Mouse (Mus musculus) heart, embryonic 14.5 days (tissue): ENCODE measurements around the gene Olfr1281. TPM values are rescaled to one million over a fixed set of nuclear protein-coding genes. Genes with fewer than 3 reads are reported as not detected.

Source experiments
- ATAC-seq: fragments of 200-750 bp; cut with Nextera tagmentation; 2 replicates; pipeline ENCODE4 v1.8.0; 2017; ENCODE audit warnings: low read depth, moderate TSS enrichment; ENCODE audit not compliant: insufficient number of reproducible peaks, insufficient read depth, low FRiP score
- H3K27ac ChIP-seq, 2 experiments: fragments of 200-500 bp in 1 of 2; fragments of 300-500 bp in 1 of 2; sonication (generic) in 1 of 2; replicated peaks in 1 of 2; 2 replicates each; pipeline ENCODE4 v1.5.1; 2012 to 2014; ENCODE audit warnings: low read depth in 2 of 2, low read length in 2 of 2, control low read depth in 1 of 2, mild to moderate bottlenecking in 1 of 2, mixed read lengths in 1 of 2; ENCODE audit not compliant: control insufficient read depth in 1 of 2, insufficient read depth in 1 of 2
- H3K27me3 ChIP-seq: fragments of 300-500 bp; sonication (generic); 2 replicates; pipeline ENCODE4 v1.6.1; 2014; ENCODE audit warnings: mild to moderate bottlenecking, low read length, control low read depth; ENCODE audit not compliant: control insufficient read depth, insufficient read depth
- H3K36me3 ChIP-seq: fragments of 300-500 bp; sonication (generic); 2 replicates; pipeline ENCODE4 v1.6.1; 2014; ENCODE audit warnings: mild to moderate bottlenecking, control low read depth, low read length, mixed read lengths; ENCODE audit not compliant: control insufficient read depth, insufficient read depth
- H3K4me1 ChIP-seq, 2 experiments: fragments of 200-500 bp in 1 of 2; fragments of 300-500 bp in 1 of 2; sonication (generic) in 1 of 2; 2 replicates each; pipeline ENCODE4 v1.6.1; 2012 to 2014; ENCODE audit warnings: low read length in 2 of 2, control low read depth in 1 of 2, mixed read lengths in 1 of 2; ENCODE audit not compliant: control insufficient read depth in 2 of 2, insufficient read depth in 2 of 2
- H3K4me2 ChIP-seq: fragments of 300-500 bp; sonication (generic); 2 replicates; pipeline ENCODE4 v1.6.1; 2014; ENCODE audit warnings: mild to moderate bottlenecking, low read length
- H3K4me3 ChIP-seq, 2 experiments: fragments of 200-500 bp in 1 of 2; fragments of 300-500 bp in 1 of 2; sonication (generic) in 1 of 2; 2 replicates each; pipeline ENCODE4 v1.5.1; 2012 to 2014; ENCODE audit warnings: low read length in 2 of 2, mild to moderate bottlenecking in 2 of 2, control low read depth in 1 of 2, low read depth in 1 of 2, moderate library complexity in 1 of 2; ENCODE audit not compliant: control insufficient read depth in 1 of 2, insufficient read depth in 1 of 2
- H3K9ac ChIP-seq: fragments of 300-500 bp; sonication (generic); 2 replicates; pipeline ENCODE4 v1.6.1; 2014; ENCODE audit warnings: mild to moderate bottlenecking, low read length
- H3K9me3 ChIP-seq: fragments of 300-500 bp; sonication (generic); 2 replicates; pipeline ENCODE4 v1.6.1; 2016; ENCODE audit warnings: low read length, control low read depth; ENCODE audit not compliant: control insufficient read depth
- WGBS: fragments of 180-500 bp; shearing (Covaris S2); extraction: QIAGEN DNeasy Blood & Tissue Kit; methylation state at CpG from one replicate; pipeline ENCODE4 v1.1.7; 2014; 5-methylcytosine and 5-hydroxymethylcytosine counted together
- polyA plus RNA-seq: library from polyadenylated mRNA; unstranded; fragments of >200 nt; fragmentation: Nextera tagmentation; extraction: Ambion mirVana; gene quantifications from 2 replicates; pipeline ENCODE4 v1.2.1, GENCODE M21; 2014

The Olfr1281 gene
- polyA plus RNA-seq, 1 experiment from 2014 or later = not detected

DNA sequence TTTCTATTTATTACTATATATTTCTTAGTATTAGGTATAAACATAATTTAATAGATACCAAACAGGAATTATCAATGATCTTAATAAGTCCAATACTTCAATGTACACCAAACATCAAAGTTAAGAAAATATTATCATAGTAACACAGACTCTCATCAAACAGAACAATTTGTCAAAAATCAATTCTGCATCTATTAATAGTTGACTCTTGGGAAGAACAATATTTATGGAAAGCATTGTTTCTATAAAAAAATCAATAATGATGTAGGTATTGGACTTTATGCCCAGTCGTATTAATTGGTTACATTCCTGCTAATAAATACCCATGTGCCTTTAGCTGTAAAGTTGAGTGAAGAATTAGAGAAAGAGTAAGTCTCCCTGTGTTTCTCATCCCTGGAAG lies 48.9 kb downstream of the Olfr1281 start, which contains the start of gene Olfr1284:
TSS of gene Olfr1284 (plus strand) at position 301 of the 400 bp plus-strand sequence.
- no peaks in the 10 kb centered on the region for H3K27me3 ChIP-seq
- no peak within 1 kb of the TSS for H3K27ac ChIP-seq
- no peaks in the 10 kb centered on the region for H3K36me3 ChIP-seq
- 76% methylated on average over 1 of the region's 1 CpGs for WGBS
- H3K9ac ChIP-seq = no peak within 1 kb of the TSS
- ATAC-seq = no peak
- H3K4me1 ChIP-seq = no peaks in the 10 kb centered on the region
- no peaks in the 10 kb centered on the region for H3K9me3 ChIP-seq
- H3K4me3 ChIP-seq = no peak within 1 kb of the TSS
- no peak within 1 kb of the TSS for H3K4me2 ChIP-seq

Other genes with a start within 250 kb of the Olfr1281 start
- gene Gm13941, start 220.5 kb upstream of the Olfr1281 start, polyA plus RNA-seq = not detected in 2 replicates
- gene Gm15130, start 173.6 kb upstream of the Olfr1281 start, polyA plus RNA-seq = not detected in 2 replicates
- gene 4930430A15Rik, start 96.9 kb upstream of the Olfr1281 start, polyA plus RNA-seq = not detected in 2 replicates
- gene Olfr1275, start 91.2 kb upstream of the Olfr1281 start, polyA plus RNA-seq = not detected in 2 replicates
- gene Olfr1276, start 72.0 kb upstream of the Olfr1281 start, polyA plus RNA-seq = not detected in 2 replicates
- gene Olfr1277, start 52.4 kb upstream of the Olfr1281 start, polyA plus RNA-seq = not detected in 2 replicates
- not detected in 2 replicates for gene Olfr1278, start 36.4 kb upstream of the Olfr1281 start, polyA plus RNA-seq
- gene Olfr1279, start 25.9 kb upstream of the Olfr1281 start, polyA plus RNA-seq = not detected in 2 replicates
- not detected in 2 replicates for gene Olfr1280, start 12.5 kb upstream of the Olfr1281 start, polyA plus RNA-seq
- gene Olfr1282, start 9.6 kb downstream of the Olfr1281 start, polyA plus RNA-seq = not detected in 2 replicates
- not detected in 2 replicates for gene Olfr1283, start 40.3 kb downstream of the Olfr1281 start, polyA plus RNA-seq
- gene Olfr1284, start 49.0 kb downstream of the Olfr1281 start, polyA plus RNA-seq = not detected in 2 replicates
- gene Olfr1286, start 96.6 kb downstream of the Olfr1281 start, polyA plus RNA-seq = not detected in 2 replicates
- gene Olfr1287, start 122.6 kb downstream of the Olfr1281 start, polyA plus RNA-seq = not detected in 2 replicates
- not detected in 2 replicates for gene Olfr1288, start 147.6 kb downstream of the Olfr1281 start, polyA plus RNA-seq
- not detected in 2 replicates for gene Olfr1289, start 154.3 kb downstream of the Olfr1281 start, polyA plus RNA-seq
- not detected in 2 replicates for gene Olfr1290, start 167.3 kb downstream of the Olfr1281 start, polyA plus RNA-seq
- gene Olfr1291-ps1, start 170.7 kb downstream of the Olfr1281 start, polyA plus RNA-seq = not detected in 2 replicates
- not detected in 2 replicates for gene Olfr1293-ps, start 198.7 kb downstream of the Olfr1281 start, polyA plus RNA-seq
- gene Olfr1294, start 213.8 kb downstream of the Olfr1281 start, polyA plus RNA-seq = not detected in 2 replicates
- gene Olfr1295, start 243.2 kb downstream of the Olfr1281 start, polyA plus RNA-seq = not detected in 2 replicates